Mouse (Mus musculus): ENCODE measurements around the gene Nol7. TPM values are rescaled to one million over a fixed set of nuclear protein-coding genes. Genes with fewer than 3 reads are reported as not detected.

The Nol7 gene
- polyA plus RNA-seq, 1 experiment from 2014 or later: 141 TPM

DNA sequence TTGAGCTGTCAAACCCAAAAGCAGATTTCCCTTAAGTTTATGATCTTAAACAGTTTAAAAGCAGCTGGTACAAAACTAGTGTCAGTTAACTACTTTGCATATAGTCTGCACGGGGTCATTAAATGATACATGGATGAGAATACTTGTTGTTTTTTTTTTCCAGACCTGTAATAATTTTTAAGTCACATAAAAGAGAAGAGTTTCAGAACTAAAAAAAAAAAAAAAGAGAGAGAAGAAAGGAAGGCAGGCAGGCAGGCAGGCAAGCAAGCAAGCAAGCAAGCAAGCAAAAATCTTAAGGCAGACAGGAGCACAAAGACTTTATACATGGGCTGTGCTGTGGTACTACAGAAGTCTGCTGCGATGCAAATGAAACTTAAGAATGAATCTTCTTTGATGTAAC lies 35.2 kb downstream of the Nol7 start:
- Histone ChIP-seq H3K4me3 (ENCODE audit: control insufficient read depth in 1 of 2, insufficient read depth in 1 of 2, low read depth in 1 of 2, low read length in 2 of 2) (no peak overlapping the region), H3K9ac (ENCODE audit: low read length) (no peak overlapping the region), H3K27ac (replicated peaks in 1 of 2; ENCODE audit: control insufficient read depth in 1 of 2, insufficient read depth in 1 of 2, low read depth in 2 of 2, low read length in 2 of 2) (no peak overlapping the region), H3K4me2 (ENCODE audit: low read length) (no peak overlapping the region), H3K4me1 (ENCODE audit: control insufficient read depth in 2 of 2, insufficient read depth in 2 of 2, low read length in 2 of 2) (no peaks in the 10 kb centered on the region), H3K27me3 (ENCODE audit: control insufficient read depth, insufficient read depth, low read length) (no peaks in the 10 kb centered on the region), H3K9me3 (ENCODE audit: control insufficient read depth, low read length) (no peaks in the 10 kb centered on the region), H3K36me3 (ENCODE audit: control insufficient read depth, insufficient read depth, low read length) (peaks cover 11% of the 10 kb centered on the region; the same call in 1 of the 2 replicates)
- WGBS: 96% methylated on average over 2 of the region's 2 CpGs
- ATAC-seq (ENCODE audit: insufficient number of reproducible peaks, insufficient read depth, low FRiP score, low read depth): no peak

DNA sequence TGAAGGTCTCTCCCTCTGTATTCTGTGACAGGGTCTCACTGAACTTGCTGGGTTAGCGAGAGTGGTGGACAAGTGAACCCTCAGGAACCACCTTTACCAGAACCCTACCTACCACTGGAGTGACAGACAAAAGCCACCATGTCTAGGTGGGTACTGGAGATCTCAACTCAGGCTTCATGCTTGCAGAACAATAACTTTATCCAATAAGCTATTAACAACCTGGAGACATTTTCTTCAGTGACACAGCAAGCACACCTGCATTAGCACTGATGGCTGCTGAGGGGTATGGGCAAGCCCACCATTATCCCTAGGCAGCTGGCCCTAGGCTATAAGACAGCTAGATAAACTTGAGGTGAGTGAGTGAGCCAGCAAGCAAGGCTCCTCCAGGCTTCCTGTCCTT lies 42.2 kb downstream of the Nol7 start:
- WGBS: 95% methylated on average over 1 of the region's 1 CpGs
- Histone ChIP-seq H3K4me2 (ENCODE audit: low read length) (no peak overlapping the region), H3K4me3 (ENCODE audit: control insufficient read depth in 1 of 2, insufficient read depth in 1 of 2, low read depth in 1 of 2, low read length in 2 of 2) (no peak overlapping the region), H3K4me1 (ENCODE audit: control insufficient read depth in 2 of 2, insufficient read depth in 2 of 2, low read length in 2 of 2) (no peaks in the 10 kb centered on the region; a peak in 1 of 4 replicates), H3K9me3 (ENCODE audit: control insufficient read depth, low read length) (no peaks in the 10 kb centered on the region), H3K27ac (replicated peaks in 1 of 2; ENCODE audit: control insufficient read depth in 1 of 2, insufficient read depth in 1 of 2, low read depth in 2 of 2, low read length in 2 of 2) (no peak overlapping the region), H3K9ac (ENCODE audit: low read length) (no peak overlapping the region), H3K27me3 (ENCODE audit: control insufficient read depth, insufficient read depth, low read length) (no peaks in the 10 kb centered on the region), H3K36me3 (ENCODE audit: control insufficient read depth, insufficient read depth, low read length) (no peaks in the 10 kb centered on the region)
- ATAC-seq (ENCODE audit: insufficient number of reproducible peaks, insufficient read depth, low FRiP score, low read depth): no peak

DNA sequence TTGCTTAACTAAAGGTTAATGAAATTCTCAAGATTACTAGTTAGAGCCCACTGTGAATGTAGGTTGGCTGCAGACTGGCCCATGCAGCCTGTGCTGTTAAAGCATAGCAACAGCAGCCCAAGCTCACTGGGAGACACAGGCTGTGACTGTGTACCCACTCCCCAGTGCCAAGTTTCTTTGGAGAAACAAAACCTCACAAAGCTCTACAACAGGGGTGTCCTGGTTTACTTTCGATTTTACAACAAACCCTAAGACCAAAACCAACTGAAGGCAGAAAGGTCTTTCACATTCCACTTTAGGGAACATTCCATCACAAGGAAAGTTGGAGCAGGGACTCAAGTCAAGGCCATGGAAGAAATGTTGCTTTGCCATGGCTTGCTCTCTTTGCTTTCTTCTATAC lies 44.4 kb downstream of the Nol7 start:
- H3K27ac ChIP-seq (replicated peaks in 1 of 2; ENCODE audit: control insufficient read depth in 1 of 2, insufficient read depth in 1 of 2, low read depth in 2 of 2, low read length in 2 of 2): no peak overlapping the region
- no peaks in the 10 kb centered on the region for H3K9me3 ChIP-seq (ENCODE audit: control insufficient read depth, low read length)
- 87% methylated on average over 1 of the region's 1 CpGs for WGBS
- no peak overlapping the region for H3K4me2 ChIP-seq (ENCODE audit: low read length)
- ATAC-seq (ENCODE audit: insufficient number of reproducible peaks, insufficient read depth, low FRiP score, low read depth): no peak
- no peak overlapping the region for H3K4me3 ChIP-seq (ENCODE audit: control insufficient read depth in 1 of 2, insufficient read depth in 1 of 2, low read depth in 1 of 2, low read length in 2 of 2)
- H3K27me3 ChIP-seq (ENCODE audit: control insufficient read depth, insufficient read depth, low read length): no peaks in the 10 kb centered on the region
- no peaks in the 10 kb centered on the region for H3K36me3 ChIP-seq (ENCODE audit: control insufficient read depth, insufficient read depth, low read length)
- no peak overlapping the region for H3K9ac ChIP-seq (ENCODE audit: low read length)
- H3K4me1 ChIP-seq (ENCODE audit: control insufficient read depth in 2 of 2, insufficient read depth in 2 of 2, low read length in 2 of 2): peaks cover 2 to 6% of the 10 kb centered on the region in 2 experiments; a peak in 1 of 4 replicates

DNA sequence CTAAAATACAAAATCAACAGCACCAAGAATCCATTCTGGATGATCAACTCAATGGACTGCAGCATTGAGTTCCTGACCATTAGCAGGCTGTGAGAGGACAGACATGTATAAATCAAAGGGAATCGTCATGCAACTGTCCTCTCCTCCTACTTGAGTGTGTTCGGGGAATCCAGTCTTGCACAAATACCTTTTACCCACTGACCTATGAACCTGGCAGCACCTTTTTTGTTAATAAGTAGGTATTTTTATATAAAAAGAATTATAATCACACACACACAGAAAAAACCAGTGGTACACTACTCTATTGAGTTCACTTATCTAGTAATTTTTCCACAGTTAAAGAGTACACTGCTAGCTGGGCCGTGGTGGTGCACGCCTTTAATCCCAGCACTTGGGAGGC lies 45.5 kb downstream of the Nol7 start:
- Histone ChIP-seq H3K27me3 (ENCODE audit: control insufficient read depth, insufficient read depth, low read length) (no peaks in the 10 kb centered on the region), H3K4me1 (ENCODE audit: control insufficient read depth in 2 of 2, insufficient read depth in 2 of 2, low read length in 2 of 2) (peaks cover 2 to 7% of the 10 kb centered on the region in 2 experiments; a peak in 1 of 4 replicates), H3K27ac (replicated peaks in 1 of 2; ENCODE audit: control insufficient read depth in 1 of 2, insufficient read depth in 1 of 2, low read depth in 2 of 2, low read length in 2 of 2) (no peak overlapping the region), H3K9me3 (ENCODE audit: control insufficient read depth, low read length) (no peaks in the 10 kb centered on the region), H3K9ac (ENCODE audit: low read length) (no peak overlapping the region), H3K4me2 (ENCODE audit: low read length) (no peak overlapping the region), H3K36me3 (ENCODE audit: control insufficient read depth, insufficient read depth, low read length) (no peaks in the 10 kb centered on the region), H3K4me3 (ENCODE audit: control insufficient read depth in 1 of 2, insufficient read depth in 1 of 2, low read depth in 1 of 2, low read length in 2 of 2) (no peak overlapping the region)
- no peak for ATAC-seq (ENCODE audit: insufficient number of reproducible peaks, insufficient read depth, low FRiP score, low read depth)
- WGBS: 95% methylated on average over 4 of the region's 4 CpGs

DNA sequence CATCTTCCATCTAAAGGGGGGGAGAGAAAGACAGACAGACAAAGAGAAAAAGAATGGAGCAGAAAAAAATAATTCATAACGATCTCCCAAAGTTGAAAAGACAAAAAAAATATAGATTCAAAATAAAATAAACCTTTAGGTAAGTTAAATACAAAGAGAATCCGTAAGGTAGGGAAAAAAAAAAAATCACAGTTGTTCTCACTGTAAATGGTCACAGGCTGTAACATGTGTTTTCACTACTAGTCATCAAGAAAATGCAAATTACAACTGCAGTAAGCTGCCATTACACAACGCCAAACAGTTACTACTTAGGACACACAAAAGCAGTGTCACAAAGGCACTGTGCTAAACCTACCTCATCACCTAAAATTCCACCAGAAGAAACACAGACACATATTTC lies 46.5 kb downstream of the Nol7 start:
- H3K4me1 ChIP-seq (ENCODE audit: control insufficient read depth in 2 of 2, insufficient read depth in 2 of 2, low read length in 2 of 2): peaks cover 2 to 7% of the 10 kb centered on the region in 2 experiments; a peak in 1 of 4 replicates
- H3K36me3 ChIP-seq (ENCODE audit: control insufficient read depth, insufficient read depth, low read length): no peaks in the 10 kb centered on the region
- H3K9ac ChIP-seq (ENCODE audit: low read length): no peak overlapping the region
- WGBS: 94% methylated on average over 3 of the region's 3 CpGs
- no peak overlapping the region for H3K4me2 ChIP-seq (ENCODE audit: low read length)
- H3K4me3 ChIP-seq (ENCODE audit: control insufficient read depth in 1 of 2, insufficient read depth in 1 of 2, low read depth in 1 of 2, low read length in 2 of 2): no peak overlapping the region
- no peaks in the 10 kb centered on the region for H3K9me3 ChIP-seq (ENCODE audit: control insufficient read depth, low read length)
- H3K27me3 ChIP-seq (ENCODE audit: control insufficient read depth, insufficient read depth, low read length): no peaks in the 10 kb centered on the region
- no peak for ATAC-seq (ENCODE audit: insufficient number of reproducible peaks, insufficient read depth, low FRiP score, low read depth)
- H3K27ac ChIP-seq (replicated peaks in 1 of 2; ENCODE audit: control insufficient read depth in 1 of 2, insufficient read depth in 1 of 2, low read depth in 2 of 2, low read length in 2 of 2): no peak overlapping the region

DNA sequence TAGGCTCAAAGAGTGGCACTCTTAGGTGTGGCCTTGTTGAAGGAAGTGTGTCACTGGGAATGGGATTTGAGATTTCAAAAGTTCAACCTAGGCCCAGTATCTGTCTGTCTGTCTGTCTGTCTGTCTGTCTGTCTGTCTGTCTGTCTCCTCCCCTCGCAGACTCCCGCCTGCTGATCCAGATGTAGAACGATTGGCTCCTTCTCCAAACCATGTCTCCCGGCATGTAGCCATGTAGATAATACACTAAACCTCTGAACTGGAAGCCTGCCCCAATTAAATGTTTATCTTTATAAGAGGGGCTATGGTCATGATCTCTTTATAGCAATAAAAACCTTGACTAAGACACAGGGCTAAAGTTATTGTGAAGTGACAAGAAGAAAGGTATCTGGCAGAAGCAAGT lies 47.6 kb downstream of the Nol7 start:
- no peak overlapping the region for H3K4me3 ChIP-seq (ENCODE audit: control insufficient read depth in 1 of 2, insufficient read depth in 1 of 2, low read depth in 1 of 2, low read length in 2 of 2)

DNA sequence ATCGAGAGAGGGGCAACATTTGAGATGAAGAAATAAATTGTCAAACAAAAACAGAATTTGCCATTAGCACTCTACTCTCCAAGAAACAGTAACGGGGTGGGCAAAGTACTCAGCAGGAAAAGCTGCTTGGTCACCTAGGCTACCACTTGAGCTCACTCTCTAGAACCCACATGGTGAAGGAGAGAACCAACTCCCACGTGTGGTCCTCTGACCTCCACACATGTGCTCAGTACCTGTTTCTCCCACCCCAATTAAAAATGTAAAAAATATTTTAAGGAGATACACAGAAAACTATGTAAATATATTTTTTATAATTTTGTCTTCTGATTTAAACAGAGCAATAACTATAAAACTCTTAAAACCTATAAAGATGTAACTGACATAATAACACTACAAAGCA lies 49.5 kb downstream of the Nol7 start:
- 65% methylated on average over 3 of the region's 3 CpGs for WGBS
- no peak overlapping the region for H3K27ac ChIP-seq (replicated peaks in 1 of 2; ENCODE audit: control insufficient read depth in 1 of 2, insufficient read depth in 1 of 2, low read depth in 2 of 2, low read length in 2 of 2)
- H3K36me3 ChIP-seq (ENCODE audit: control insufficient read depth, insufficient read depth, low read length): no peaks in the 10 kb centered on the region
- ATAC-seq (ENCODE audit: insufficient number of reproducible peaks, insufficient read depth, low FRiP score, low read depth): no peak
- no peak overlapping the region for H3K9ac ChIP-seq (ENCODE audit: low read length)
- H3K27me3 ChIP-seq (ENCODE audit: control insufficient read depth, insufficient read depth, low read length): no peaks in the 10 kb centered on the region
- peaks cover 2 to 7% of the 10 kb centered on the region in 2 experiments; a peak in 1 of 4 replicates for H3K4me1 ChIP-seq (ENCODE audit: control insufficient read depth in 2 of 2, insufficient read depth in 2 of 2, low read length in 2 of 2)
- no peak overlapping the region for H3K4me3 ChIP-seq (ENCODE audit: control insufficient read depth in 1 of 2, insufficient read depth in 1 of 2, low read depth in 1 of 2, low read length in 2 of 2)
- H3K9me3 ChIP-seq (ENCODE audit: control insufficient read depth, low read length): no peaks in the 10 kb centered on the region
- H3K4me2 ChIP-seq (ENCODE audit: low read length): no peak overlapping the region

More for the DNA sequence above, 47.6 kb downstream of the Nol7 start:
- WGBS: 83% methylated on average over 4 of the region's 4 CpGs
- no peak for ATAC-seq (ENCODE audit: insufficient number of reproducible peaks, insufficient read depth, low FRiP score, low read depth)
- Histone ChIP-seq H3K9ac (ENCODE audit: low read length) (no peak overlapping the region), H3K9me3 (ENCODE audit: control insufficient read depth, low read length) (no peaks in the 10 kb centered on the region), H3K4me1 (ENCODE audit: control insufficient read depth in 2 of 2, insufficient read depth in 2 of 2, low read length in 2 of 2) (peaks cover 2 to 7% of the 10 kb centered on the region in 2 experiments; a peak in 1 of 4 replicates), H3K4me2 (ENCODE audit: low read length) (no peak overlapping the region), H3K36me3 (ENCODE audit: control insufficient read depth, insufficient read depth, low read length) (no peaks in the 10 kb centered on the region), H3K27me3 (ENCODE audit: control insufficient read depth, insufficient read depth, low read length) (no peaks in the 10 kb centered on the region), H3K27ac (replicated peaks in 1 of 2; ENCODE audit: control insufficient read depth in 1 of 2, insufficient read depth in 1 of 2, low read depth in 2 of 2, low read length in 2 of 2) (no peak overlapping the region)

DNA sequence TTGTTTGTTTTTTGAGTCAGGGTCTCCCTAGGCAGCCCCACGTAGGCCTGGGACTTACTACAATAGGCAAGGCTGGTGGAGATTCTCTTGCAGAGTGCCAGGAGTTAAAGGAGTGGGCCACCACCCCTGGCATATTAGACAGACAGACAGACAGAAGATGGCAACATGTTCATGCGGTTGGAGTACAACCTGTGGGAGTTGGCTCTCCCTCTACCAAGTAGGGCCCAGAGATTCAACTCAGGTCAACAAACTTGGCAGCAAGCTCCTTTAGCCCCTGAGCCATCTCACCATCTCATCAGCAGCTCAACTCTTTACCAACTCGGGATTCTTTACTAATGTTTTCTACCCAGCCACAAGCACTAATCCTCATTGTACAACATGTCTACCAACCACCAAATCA lies 52.5 kb downstream of the Nol7 start:
- Histone ChIP-seq H3K36me3 (ENCODE audit: control insufficient read depth, insufficient read depth, low read length) (no peaks in the 10 kb centered on the region), H3K27ac (replicated peaks in 1 of 2; ENCODE audit: control insufficient read depth in 1 of 2, insufficient read depth in 1 of 2, low read depth in 2 of 2, low read length in 2 of 2) (no peak overlapping the region), H3K4me2 (ENCODE audit: low read length) (no peak overlapping the region), H3K27me3 (ENCODE audit: control insufficient read depth, insufficient read depth, low read length) (no peaks in the 10 kb centered on the region), H3K9ac (ENCODE audit: low read length) (no peak overlapping the region), H3K4me3 (ENCODE audit: control insufficient read depth in 1 of 2, insufficient read depth in 1 of 2, low read depth in 1 of 2, low read length in 2 of 2) (no peak overlapping the region), H3K4me1 (ENCODE audit: control insufficient read depth in 2 of 2, insufficient read depth in 2 of 2, low read length in 2 of 2) (peaks cover 2 to 18% of the 10 kb centered on the region in 2 experiments; a peak in 2 of 4 replicates), H3K9me3 (ENCODE audit: control insufficient read depth, low read length) (no peaks in the 10 kb centered on the region)
- 89% methylated on average over 3 of the region's 3 CpGs for WGBS
- no peak for ATAC-seq (ENCODE audit: insufficient number of reproducible peaks, insufficient read depth, low FRiP score, low read depth)

Measured in heart, embryonic 14.5 days (tissue).